Mouse (Mus musculus): ENCODE results near the gene Plcb4. TPM values are rescaled to one million over a fixed set of nuclear protein-coding genes. Genes with fewer than 3 reads are reported as not detected.

Plcb4 gene
- polyA plus RNA-seq, 1 experiment = 20.3 TPM

- peaks cover 2% of the 10 kb centered on the region; the same call in 1 of the 2 replicates for H3K4me1 ChIP-seq (ENCODE audit: control insufficient read depth, insufficient read depth, low read length)
- 90% methylated on average over 1 of the region's 1 CpGs for WGBS
- no peak overlapping the region for H3K4me3 ChIP-seq (replicated peaks; ENCODE audit: extremely low read depth, low read depth, low read length)
- TF ChIP-seq POLR2A (IDR thresholded peaks at IDR 0.05; ENCODE audit: borderline replicate concordance, extremely low read depth, low read depth, low read length) = no peak
- TF ChIP-seq CTCF (IDR thresholded peaks at IDR 0.05; ENCODE audit: insufficient read depth, low read length) = no peak
- no peak for DNase-seq
Observed at GRCm38 (mm10) chr2:135663785-135664184, 5.0 kb downstream of the Plcb4 start.

GRCm38 (mm10) chr2:135667496-135667895 is 8.7 kb downstream of the Plcb4 start:
- no peak for DNase-seq
- H3K4me1 ChIP-seq (ENCODE audit: control insufficient read depth, insufficient read depth, low read length) = peaks cover 2% of the 10 kb centered on the region
- 95% methylated on average over 2 of the region's 2 CpGs for WGBS
- H3K4me3 ChIP-seq (replicated peaks; ENCODE audit: extremely low read depth, low read depth, low read length) = no peak overlapping the region
- TF ChIP-seq POLR2A (IDR thresholded peaks at IDR 0.05; ENCODE audit: borderline replicate concordance, extremely low read depth, low read depth, low read length) = no peak
- no peak for TF ChIP-seq CTCF (IDR thresholded peaks at IDR 0.05; ENCODE audit: insufficient read depth, low read length)

- WGBS = 72% methylated on average over 10 of the region's 10 CpGs
- no peak for DNase-seq
- TF ChIP-seq POLR2A (IDR thresholded peaks at IDR 0.05; ENCODE audit: borderline replicate concordance, extremely low read depth, low read depth, low read length) (no peak), CTCF (IDR thresholded peaks at IDR 0.05; ENCODE audit: insufficient read depth, low read length) (no peak)
- no peak overlapping the region for H3K4me3 ChIP-seq (replicated peaks; ENCODE audit: extremely low read depth, low read depth, low read length)
- no peaks in the 10 kb centered on the region; the same call in 1 of the 2 replicates for H3K4me1 ChIP-seq (ENCODE audit: control insufficient read depth, insufficient read depth, low read length)
Observed at GRCm38 (mm10) chr2:135672459-135673104, 13.8 kb downstream of the Plcb4 start.

- TF ChIP-seq CTCF (IDR thresholded peaks at IDR 0.05; ENCODE audit: insufficient read depth, low read length) (no peak), POLR2A (IDR thresholded peaks at IDR 0.05; ENCODE audit: borderline replicate concordance, extremely low read depth, low read depth, low read length) (no peak)
- no peak for DNase-seq
- Histone ChIP-seq H3K4me1 (ENCODE audit: control insufficient read depth, insufficient read depth, low read length) (no peaks in the 10 kb centered on the region; the same call in 1 of the 2 replicates), H3K4me3 (replicated peaks; ENCODE audit: extremely low read depth, low read depth, low read length) (no peak overlapping the region)
- WGBS = 93% methylated on average over 8 of the region's 8 CpGs
Observed at GRCm38 (mm10) chr2:135673649-135674048, 14.8 kb downstream of the Plcb4 start.

GRCm38 (mm10) chr2:135675284-135675683 is 16.5 kb downstream of the Plcb4 start:
- Histone ChIP-seq H3K4me1 (ENCODE audit: control insufficient read depth, insufficient read depth, low read length) (peaks cover 10% of the 10 kb centered on the region), H3K4me3 (replicated peaks; ENCODE audit: extremely low read depth, low read depth, low read length) (no peak overlapping the region)
- no peak for TF ChIP-seq POLR2A (IDR thresholded peaks at IDR 0.05; ENCODE audit: borderline replicate concordance, extremely low read depth, low read depth, low read length)
- TF ChIP-seq CTCF (IDR thresholded peaks at IDR 0.05; ENCODE audit: insufficient read depth, low read length) = no peak
- no peak for DNase-seq
- 85% methylated on average over 5 of the region's 5 CpGs for WGBS

- peaks cover 11% of the 10 kb centered on the region for H3K4me1 ChIP-seq (ENCODE audit: control insufficient read depth, insufficient read depth, low read length)
Observed at GRCm38 (mm10) chr2:135676978-135677501, 18.2 kb downstream of the Plcb4 start.

GRCm38 (mm10) chr2:135677601-135678000 is 18.8 kb downstream of the Plcb4 start:
- H3K4me3 ChIP-seq (replicated peaks; ENCODE audit: extremely low read depth, low read depth, low read length) = no peak overlapping the region
- TF ChIP-seq CTCF (IDR thresholded peaks at IDR 0.05; ENCODE audit: insufficient read depth, low read length) (no peak), POLR2A (IDR thresholded peaks at IDR 0.05; ENCODE audit: borderline replicate concordance, extremely low read depth, low read depth, low read length) (no peak)
- H3K4me1 ChIP-seq (ENCODE audit: control insufficient read depth, insufficient read depth, low read length) = peaks cover 11% of the 10 kb centered on the region
- WGBS = 77% methylated on average over 5 of the region's 5 CpGs
- DNase-seq = no peak

More at GRCm38 (mm10) chr2:135676978-135677501, 18.2 kb downstream of the Plcb4 start:
- DNase-seq = no peak
- TF ChIP-seq POLR2A (IDR thresholded peaks at IDR 0.05; ENCODE audit: borderline replicate concordance, extremely low read depth, low read depth, low read length) (no peak), CTCF (IDR thresholded peaks at IDR 0.05; ENCODE audit: insufficient read depth, low read length) (no peak)
- H3K4me3 ChIP-seq (replicated peaks; ENCODE audit: extremely low read depth, low read depth, low read length) = no peak overlapping the region
- 76% methylated on average over 8 of the region's 8 CpGs for WGBS

GRCm38 (mm10) chr2:135680001-135680400 is 21.2 kb downstream of the Plcb4 start:
- Histone ChIP-seq H3K4me1 (ENCODE audit: control insufficient read depth, insufficient read depth, low read length) (peaks cover 11% of the 10 kb centered on the region), H3K4me3 (replicated peaks; ENCODE audit: extremely low read depth, low read depth, low read length) (no peak overlapping the region)
- TF ChIP-seq POLR2A (IDR thresholded peaks at IDR 0.05; ENCODE audit: borderline replicate concordance, extremely low read depth, low read depth, low read length) (no peak), CTCF (IDR thresholded peaks at IDR 0.05; ENCODE audit: insufficient read depth, low read length) (no peak)
- no peak for DNase-seq
- 55% methylated on average over 8 of the region's 8 CpGs for WGBS

GRCm38 (mm10) chr2:135680406-135681134 is 21.8 kb downstream of the Plcb4 start:
- WGBS = 78% methylated on average over 5 of the region's 5 CpGs
- Histone ChIP-seq H3K4me1 (ENCODE audit: control insufficient read depth, insufficient read depth, low read length) (peaks cover 11% of the 10 kb centered on the region), H3K4me3 (replicated peaks; ENCODE audit: extremely low read depth, low read depth, low read length) (no peak overlapping the region)
- no peak for DNase-seq
- TF ChIP-seq CTCF (IDR thresholded peaks at IDR 0.05; ENCODE audit: insufficient read depth, low read length) (no peak), POLR2A (IDR thresholded peaks at IDR 0.05; ENCODE audit: borderline replicate concordance, extremely low read depth, low read depth, low read length) (no peak)
